Mouse (Mus musculus): ENCODE results near the gene Olfr1427.
"Not testable (repeated sequence)": the region's sequence is repeated elsewhere in the genome, so short reads cannot be mapped to it uniquely, and the experiment has no call there.

Olfr1427 gene

DNA sequence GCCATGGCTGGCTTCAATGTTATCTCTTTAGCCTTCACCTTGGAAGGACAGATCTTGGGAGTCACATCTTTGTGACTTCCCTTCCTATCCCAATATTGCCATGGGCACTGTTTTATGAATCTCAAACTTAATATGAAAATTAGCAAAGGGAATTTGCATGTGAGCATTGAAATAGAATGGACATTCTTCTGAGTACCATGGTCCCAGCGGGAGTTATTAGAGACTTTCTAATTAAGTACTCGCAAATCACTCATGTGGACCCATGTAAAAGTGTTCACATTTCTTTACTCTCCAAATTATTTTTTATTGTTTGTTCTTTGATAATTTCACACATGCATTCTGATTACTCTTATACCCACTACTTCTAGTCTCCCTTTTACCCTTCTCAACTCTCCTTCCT is at the start of gene Olfr1427:
Olfr1427 (minus strand) TSS at position 101 of the 400 bp plus-strand sequence.
- no peak for DNase-seq (ENCODE audit: low spot score)

DNA sequence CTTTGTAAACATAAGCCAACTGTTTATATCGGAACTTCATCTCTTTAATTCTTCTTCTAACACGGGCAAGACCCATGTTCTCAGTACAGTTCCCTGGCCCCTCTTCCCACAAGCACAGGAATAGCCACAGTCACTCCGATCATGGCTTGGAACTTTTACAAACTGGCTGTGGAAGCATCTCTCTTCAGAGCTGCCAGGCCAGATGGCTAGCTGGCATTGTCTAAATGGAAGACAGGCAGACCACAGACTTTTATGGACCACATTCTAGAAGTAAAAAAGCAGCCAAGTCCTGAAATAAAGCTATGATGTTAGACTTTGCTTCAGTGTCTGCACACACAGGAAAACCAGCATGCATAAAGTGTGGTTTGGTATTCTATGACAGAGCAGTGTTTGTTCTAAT is 42.3 kb upstream of the Olfr1427 start:
- DNase-seq (ENCODE audit: low spot score), result no peak

DNA sequence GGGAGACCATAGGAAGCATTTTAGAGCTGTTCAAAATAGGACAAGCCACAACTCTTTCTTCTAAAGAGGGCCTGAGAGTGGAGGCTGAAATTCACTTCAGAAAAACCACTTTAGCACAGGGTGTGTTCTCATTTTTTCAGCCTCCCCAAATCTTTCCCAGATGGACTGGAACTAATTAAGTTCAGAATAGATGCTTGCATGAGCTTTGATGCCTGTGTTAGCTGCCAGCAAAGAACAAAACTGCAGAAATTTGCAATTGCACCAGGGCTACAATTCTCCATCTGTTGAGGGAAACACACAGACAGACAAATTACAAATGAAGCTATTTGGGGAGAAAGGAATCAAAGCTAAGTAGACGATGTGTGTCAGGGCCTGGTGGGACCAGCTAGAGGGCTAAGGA is 40.2 kb upstream of the Olfr1427 start:
- no peak for DNase-seq (ENCODE audit: low spot score)

DNA sequence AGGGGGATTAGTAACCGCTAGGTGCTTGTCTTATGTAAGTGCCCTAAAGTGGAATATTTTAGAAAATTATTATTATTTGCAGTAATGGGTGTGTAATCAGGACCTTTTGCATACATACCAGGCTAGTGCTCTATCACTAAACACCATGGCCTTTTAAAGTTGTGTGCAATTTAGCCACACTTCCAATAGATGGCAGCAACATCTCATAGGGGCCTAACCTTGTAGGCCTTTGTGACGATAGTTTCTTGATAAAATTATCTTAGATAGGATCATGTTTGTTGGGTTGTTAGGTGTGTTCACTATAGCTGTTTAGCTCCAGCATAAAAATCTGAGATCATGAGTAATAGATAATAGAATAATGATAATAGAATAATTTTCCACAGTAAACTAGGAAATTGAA is 31.2 kb upstream of the Olfr1427 start:
- no peak for DNase-seq (ENCODE audit: low spot score)

DNA sequence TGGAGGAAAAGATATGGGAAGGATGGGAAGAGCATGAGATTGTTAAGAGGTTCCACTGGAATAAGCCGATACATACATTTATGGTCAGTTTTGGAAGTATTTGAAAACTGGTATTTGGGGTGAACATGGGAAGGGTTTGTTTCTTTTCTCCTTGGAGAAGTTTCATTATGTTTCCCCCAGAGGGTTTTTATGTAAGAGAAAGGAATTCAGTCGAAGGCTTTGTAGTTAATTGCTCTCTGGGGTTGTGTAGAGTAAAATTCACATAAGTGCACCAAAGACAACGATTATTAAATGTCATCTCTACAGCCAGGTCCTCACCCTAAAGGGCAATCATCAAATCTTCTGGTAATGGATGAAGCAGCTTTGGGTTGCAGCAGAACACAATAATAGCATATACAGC is 20.0 kb upstream of the Olfr1427 start, which contains the start of gene Olfr76:
Olfr76 (minus strand) TSS at position 101 of the 400 bp plus-strand sequence.
- DNase-seq (ENCODE audit: low spot score), result no peak

- no peak for DNase-seq (ENCODE audit: low spot score)
Observed at GRCm38 (mm10) chr19:12116464-12116863, 13.3 kb upstream of the Olfr1427 start.

DNA sequence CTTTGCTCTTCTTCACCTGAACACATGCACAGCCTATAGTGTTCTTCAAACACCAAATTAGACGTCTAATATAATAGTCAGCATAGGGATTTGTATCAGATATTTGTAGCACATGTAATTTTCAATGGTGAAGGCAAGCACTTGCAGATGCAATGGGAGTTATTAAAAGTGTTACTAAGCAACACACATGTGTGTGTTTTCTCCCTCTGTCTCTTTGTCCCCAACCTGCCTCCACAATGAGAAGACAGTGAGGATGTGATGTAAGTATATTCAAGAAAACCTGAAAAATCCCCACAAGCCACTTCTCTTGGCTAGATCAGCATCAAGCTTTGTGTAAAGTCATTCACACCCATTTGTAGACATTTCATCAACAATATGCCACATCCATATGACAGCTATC is 12.7 kb upstream of the Olfr1427 start, which contains the start of gene Olfr1428:
Olfr1428 (minus strand) TSS at position 101 of the 400 bp plus-strand sequence.
- no peak for DNase-seq (ENCODE audit: low spot score)

GRCm38 (mm10) chr19:12113807-12114206 is 10.7 kb upstream of the Olfr1427 start:
- DNase-seq (ENCODE audit: low spot score), result no peak

GRCm38 (mm10) chr19:12104541-12104940 is 1.4 kb upstream of the Olfr1427 start:
- no peak for DNase-seq (ENCODE audit: low spot score)

- DNase-seq (ENCODE audit: low spot score), result no peak
Observed at GRCm38 (mm10) chr19:12091913-12092312, 11.2 kb downstream of the Olfr1427 start, which contains the start of gene Olfr1426. TSS of gene Olfr1426 (minus strand) at chr19:12092013.

- DNase-seq (ENCODE audit: low spot score), result not testable (repeated sequence)
Observed at GRCm38 (mm10) chr19:12077631-12078030, 25.5 kb downstream of the Olfr1427 start, which contains the start of gene Olfr1425. TSS of gene Olfr1425 (minus strand) at chr19:12077731.

DNA sequence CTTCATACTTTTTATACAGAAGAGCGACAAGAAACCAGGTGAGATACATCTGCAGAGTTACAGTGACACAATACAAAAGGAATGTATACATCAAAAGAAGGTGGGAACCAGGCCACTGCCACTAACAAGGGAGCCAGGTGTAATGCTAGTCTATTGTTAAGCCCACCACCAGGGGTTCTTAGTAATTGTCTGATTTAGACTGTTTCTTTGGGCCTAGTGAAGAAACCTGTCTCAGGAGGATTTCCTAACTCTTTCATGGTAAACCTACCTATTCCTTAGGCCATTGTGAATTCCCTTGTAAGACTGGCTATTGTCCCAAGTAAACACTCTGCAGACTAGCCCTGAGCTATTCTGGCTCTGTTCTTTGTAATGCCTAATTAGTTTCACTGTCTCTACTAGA is 33.6 kb downstream of the Olfr1427 start:
- DNase-seq (ENCODE audit: low spot score), result not testable (repeated sequence)

- not testable (repeated sequence) for DNase-seq (ENCODE audit: low spot score)
Observed at GRCm38 (mm10) chr19:12067806-12068205, 35.3 kb downstream of the Olfr1427 start.

DNA sequence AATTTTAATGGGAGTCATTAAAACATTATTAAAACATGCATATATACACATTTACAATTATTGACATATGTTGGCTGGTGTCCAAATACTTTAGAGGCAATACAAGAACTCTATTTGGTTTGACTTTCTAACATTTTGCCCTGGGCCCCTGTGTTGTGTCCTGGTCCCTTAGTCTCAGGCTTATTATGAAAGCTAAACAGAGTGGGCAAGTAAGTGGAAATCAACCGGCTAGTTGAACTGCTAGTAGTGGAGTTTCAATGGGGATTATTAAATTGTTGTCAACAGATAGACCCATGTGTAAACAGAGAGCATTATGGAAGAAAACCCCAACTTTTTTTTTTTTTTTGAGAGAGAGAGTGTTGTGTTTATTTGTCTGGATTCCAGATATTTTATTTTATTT is 40.6 kb downstream of the Olfr1427 start, which contains the start of gene Olfr1424:
Olfr1424 (minus strand) TSS at position 101 of the 400 bp plus-strand sequence.
- not testable (repeated sequence) for DNase-seq (ENCODE audit: low spot score)

All from MN1 (cell line).